Mouse (Mus musculus) cerebellum, adult 11 months (tissue): Measurements from ENCODE around the gene Zfp692.
"Not testable (repeated sequence)": the region's sequence is repeated elsewhere in the genome, so short reads cannot be mapped to it uniquely, and the experiment has no call there.

Source experiments
- DNase-seq: peaks from one replicate; pipeline ENCODE4 v3.0.0; 2022

The Zfp692 gene

DNA sequence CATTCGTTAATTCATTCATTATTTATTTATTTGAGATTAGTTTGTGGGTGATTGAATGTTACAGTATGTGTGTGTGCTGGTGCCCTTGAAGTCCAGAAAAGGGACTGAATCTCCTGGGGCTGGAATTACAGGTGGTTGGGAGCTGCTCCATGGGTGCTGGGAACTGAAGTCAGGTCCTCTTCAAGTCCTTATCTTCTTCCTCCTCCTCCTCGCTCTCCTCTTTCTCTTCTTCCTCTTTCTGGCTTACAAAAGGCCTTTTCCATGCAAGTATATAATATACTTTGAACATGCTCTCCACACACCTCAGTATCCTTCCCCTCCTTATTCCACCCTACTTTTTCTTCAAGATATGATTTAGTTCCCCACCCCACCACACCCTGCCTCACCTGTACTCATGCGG is 50.2 kb downstream of the Zfp692 start:
- DNase-seq, result no peak

- DNase-seq, result no peak
Measured at GRCm38 (mm10) chr11:58357844-58358534, 51.1 kb downstream of the Zfp692 start.

DNA sequence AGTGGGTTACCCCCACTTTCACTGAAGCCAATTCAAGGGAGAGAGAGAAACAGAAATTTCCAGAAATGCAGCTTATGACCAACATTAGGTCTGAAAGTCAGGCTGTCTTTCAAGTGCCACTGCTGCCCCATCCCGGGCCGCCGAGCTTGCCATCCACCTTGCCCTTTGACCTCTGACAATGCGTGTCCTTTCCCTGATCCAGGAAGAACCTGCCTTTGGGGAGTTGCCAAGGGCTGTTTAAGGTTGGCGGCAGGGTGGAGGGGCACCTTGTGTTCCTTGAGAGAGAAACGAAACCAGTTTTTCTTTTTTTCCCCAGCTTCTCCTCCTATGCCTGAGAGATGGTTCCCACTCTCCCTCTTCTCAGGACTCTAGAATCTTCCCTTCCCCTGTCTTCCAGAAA is 55.7 kb downstream of the Zfp692 start:
- not testable (repeated sequence) for DNase-seq
